Mouse (Mus musculus) layer of hippocampus, adult 9-10 months (tissue): ENCODE results near the gene C2cd4c.
A peak's percentile ranks its signal among the peaks of the same experiment; 100 is the strongest.

Experiments
- DNase-seq: peaks from one replicate; pipeline ENCODE4 v3.0.0; 2022; ENCODE audit warnings: low spot score

C2cd4c gene

DNA sequence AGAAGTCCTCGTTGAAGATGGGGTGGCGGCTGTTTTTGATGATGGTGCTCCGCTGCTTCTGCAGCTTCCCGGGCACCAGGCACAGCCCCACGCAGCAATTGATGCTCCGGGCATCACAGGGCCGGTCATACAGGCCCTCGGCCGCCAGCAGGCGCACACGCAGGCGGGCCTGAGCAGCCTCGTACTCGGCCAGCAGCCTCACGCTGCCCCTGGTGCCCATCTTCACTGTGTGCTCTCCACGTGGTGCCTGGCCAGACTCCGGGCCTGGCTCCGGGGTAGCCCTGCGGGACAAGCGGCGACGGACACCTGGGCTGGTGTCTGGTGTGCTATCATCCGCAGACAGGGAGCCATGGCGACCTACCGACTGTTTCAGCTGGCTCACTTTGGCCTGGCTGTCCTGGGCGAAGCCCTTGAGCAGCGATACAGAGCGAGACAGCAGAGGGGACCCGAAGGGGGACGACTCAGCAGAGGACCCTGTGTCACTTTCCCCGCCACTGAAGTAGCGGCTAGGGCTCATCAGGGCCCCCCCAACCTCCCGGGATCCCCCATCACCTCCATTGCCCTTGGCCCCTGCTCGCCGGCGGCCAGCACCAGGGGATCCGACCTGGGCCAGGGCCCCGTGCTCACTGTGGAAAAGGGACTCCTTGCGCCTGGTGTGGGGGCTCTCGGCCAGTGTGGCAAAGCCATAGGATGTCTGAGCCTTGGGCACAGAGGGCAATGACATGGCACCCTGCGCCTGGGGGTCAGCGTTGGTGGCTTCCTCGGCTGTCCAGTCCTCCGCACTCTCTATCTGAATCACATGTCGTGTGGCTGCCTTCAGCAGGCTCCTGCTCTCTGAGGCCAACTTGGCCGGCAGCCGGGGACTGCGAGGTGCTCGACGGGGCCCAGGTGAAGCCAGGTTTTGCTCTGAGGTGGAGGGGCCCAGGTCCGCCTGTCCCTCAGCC, 1.4 kb downstream of the C2cd4c start:
- no peak for DNase-seq

DNA sequence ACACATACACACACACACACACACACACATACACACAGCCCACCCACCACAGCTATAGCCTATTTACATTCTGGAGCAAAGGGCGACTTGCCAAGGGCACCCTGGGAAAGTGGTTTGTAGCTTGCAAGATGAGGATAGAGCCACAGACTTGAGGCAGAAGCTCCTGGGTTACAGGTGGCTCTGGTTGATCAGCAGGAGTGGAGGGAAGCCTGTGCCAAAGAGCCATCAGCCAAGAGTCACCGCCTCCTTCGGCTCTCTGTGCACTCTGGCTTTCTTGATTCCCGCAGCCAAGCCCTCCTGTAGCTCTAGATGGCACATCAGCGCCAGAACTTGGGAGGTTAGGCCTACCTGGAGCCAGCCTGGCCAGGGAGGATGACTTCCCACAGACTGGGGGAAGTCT, 2.5 kb downstream of the C2cd4c start:
- no peak for DNase-seq

DNA sequence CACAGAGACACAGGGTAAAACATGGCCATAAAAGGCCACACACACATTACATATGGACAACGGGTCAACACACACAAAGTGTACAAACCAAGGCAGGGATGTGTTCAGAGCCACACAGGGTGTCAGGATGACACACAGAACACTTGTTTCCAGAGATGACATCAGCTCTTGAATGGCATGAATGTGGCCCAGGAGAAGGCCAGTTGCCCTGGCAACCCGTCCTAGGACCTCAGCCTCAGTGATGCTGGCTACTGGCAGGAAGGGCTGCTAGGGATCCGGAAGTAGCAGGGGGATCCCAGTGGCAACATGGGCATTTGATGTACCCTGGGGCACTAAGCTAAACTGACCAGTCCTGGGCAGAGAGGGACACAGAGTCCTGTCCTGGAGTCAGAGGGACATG, 4.5 kb downstream of the C2cd4c start:
- DNase-seq: no peak

DNA sequence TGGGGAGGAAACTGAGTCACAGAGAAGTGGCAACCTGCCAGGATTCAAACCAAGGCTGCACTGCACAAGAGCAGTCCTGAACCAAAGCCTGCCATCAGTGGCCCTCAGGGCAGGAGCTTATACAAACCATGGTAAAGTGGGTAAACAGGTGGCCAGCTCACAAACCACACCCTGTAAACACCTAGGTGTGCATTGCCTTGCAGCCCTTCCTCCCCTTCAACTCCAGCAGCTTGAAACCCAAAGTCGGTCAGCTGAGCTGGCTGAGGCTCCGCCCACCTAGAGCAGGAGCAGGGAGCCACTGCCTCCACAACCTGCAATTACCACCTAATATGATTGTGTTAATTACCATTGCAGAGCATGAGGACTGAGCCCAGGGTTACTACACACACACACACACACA, 5.9 kb downstream of the C2cd4c start:
- DNase-seq: no peak

- DNase-seq: no peak
Measured at GRCm38 (mm10) chr10:79606537-79606936, 7.3 kb downstream of the C2cd4c start.

DNA sequence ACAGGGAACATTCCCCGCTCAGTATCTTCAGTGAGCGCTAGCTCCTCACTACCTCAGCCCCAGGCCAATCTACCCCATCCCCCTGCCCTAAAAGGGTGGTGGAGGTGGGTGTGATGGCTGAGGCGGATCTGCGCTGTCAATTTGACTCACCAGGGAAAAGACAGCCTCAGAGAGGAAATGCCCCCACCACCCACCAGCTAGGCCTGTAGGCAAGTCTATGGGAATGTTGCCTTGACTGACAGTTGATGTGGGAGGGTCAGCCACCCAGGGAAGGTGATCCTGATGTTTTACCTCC, 15.9 kb downstream of the C2cd4c start:
- no peak for DNase-seq

DNA sequence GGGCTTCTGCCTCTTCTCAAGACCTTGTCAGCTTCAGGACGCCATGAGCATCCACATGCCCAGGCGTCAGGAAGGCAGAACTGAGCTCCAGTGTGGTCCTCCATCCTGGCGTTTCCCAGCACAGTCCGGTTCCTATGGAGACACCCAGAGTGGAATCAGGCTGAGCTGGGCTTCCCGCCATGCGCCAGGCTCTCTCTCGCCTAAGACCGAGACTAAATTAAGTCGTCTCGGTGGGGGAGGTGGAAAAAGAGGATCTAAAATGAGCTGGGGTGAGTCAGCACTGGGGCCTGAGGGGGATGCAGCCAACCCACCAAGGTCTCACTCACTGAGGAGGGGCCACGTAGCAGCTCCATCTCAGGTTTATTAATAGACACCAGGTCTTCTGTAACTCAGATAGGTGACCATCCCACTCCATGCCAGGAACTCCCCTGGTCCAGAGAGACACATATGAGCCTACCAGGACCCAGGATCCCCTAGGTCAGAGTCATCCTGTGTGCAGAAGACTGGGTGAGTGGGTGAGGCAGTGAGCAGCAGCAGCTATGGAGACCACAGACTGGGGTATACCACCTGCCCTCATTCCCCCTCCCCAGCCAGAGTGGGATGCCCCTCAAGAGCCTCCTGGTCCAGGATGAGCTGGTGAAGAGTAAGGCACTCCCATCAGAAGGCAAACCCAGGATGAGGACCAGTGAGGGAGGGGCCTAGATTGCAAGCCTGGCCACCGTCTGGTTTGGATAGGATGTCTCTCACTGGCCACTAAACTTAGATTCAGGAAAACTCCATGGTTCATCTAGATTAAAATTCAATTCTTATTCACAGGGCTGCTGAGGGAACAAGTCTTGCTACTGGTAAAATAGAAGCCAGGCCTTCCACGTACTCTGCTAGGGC, 16.5 kb downstream of the C2cd4c start:
- no peak for DNase-seq

- DNase-seq: no peak
Measured at GRCm38 (mm10) chr10:79595590-79595929, 18.3 kb downstream of the C2cd4c start.

- DNase-seq: no peak
Measured at GRCm38 (mm10) chr10:79594872-79595589, 18.8 kb downstream of the C2cd4c start.

DNA sequence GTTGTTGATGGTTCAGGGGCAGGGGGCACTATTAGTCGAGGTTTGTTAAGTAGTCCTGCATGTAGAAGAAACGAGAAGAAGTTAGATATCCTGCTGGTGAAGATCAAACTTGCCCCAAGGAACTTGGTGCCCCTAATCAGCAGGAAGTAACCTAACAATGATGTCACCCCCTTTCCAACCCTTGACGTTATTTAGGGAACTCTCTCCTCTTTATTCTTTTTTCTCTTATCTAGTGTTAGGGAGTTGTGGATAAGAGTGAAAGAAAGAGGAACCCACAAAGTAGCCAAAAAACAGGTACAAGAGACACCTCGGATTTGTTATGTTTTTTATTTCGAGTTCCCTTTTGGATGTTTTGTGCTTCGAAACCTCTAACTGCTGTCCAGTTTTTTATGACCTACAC, 19.7 kb downstream of the C2cd4c start:
- DNase-seq: no peak

GRCm38 (mm10) chr10:79590702-79591101, 23.1 kb downstream of the C2cd4c start:
- DNase-seq: no peak

DNA sequence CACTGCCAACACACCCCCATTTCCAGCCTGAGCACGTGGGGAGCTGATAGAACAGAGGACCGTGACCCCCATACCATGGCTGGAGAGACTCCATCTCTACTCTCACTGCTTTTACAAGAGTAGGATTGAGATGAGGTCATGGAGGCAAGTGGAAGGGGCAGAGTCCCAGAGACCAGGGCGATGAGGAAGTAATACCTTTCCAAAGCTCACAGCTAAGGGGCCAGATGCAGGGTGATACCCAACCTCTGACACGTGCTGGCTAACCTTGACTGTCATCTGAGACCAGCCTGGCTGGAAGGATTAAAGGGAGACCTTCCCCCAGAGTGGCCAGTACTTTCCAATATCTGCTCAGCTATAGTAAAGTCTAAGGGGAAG, 26.1 kb downstream of the C2cd4c start:
- DNase-seq: no peak

DNA sequence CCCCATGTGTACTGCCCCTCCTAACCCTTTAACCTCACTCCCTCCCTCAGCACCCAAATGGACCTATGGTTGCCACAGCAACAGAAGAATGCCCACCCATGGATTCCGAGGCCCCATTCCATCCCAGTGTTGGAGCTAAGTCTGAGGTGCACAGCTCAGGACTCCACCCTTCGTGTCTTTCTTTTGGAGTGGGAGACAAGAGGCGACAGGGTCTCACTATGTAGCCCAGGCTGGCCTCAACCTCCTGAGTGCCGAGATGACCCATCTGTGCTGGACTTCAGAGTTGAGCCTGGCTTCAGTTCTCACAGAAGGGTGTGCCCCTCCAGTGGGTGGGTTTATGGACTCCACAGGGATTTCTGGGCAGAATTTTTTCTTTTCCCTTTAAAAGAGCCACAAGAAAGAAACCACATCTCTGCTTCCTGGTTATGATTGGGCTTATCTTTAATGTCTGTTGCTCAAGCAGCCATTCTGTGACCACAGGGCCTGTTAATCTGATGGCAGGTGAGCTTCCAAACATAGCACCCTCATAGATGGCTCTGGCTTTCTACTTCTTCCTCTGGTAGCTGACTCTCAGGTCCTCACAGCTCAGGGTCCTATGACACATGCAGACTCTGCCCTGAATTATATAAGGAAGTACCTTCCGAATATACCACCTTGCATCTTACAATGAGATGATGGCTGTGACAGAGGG, 26.6 kb downstream of the C2cd4c start, which contains the start of gene Theg:
Gene Theg (minus strand): TSS at position 271 of the 691 bp plus-strand sequence.
- DNase-seq: no peak

GRCm38 (mm10) chr10:79586243-79586642, 27.6 kb downstream of the C2cd4c start:
- DNase-seq: no peak

DNA sequence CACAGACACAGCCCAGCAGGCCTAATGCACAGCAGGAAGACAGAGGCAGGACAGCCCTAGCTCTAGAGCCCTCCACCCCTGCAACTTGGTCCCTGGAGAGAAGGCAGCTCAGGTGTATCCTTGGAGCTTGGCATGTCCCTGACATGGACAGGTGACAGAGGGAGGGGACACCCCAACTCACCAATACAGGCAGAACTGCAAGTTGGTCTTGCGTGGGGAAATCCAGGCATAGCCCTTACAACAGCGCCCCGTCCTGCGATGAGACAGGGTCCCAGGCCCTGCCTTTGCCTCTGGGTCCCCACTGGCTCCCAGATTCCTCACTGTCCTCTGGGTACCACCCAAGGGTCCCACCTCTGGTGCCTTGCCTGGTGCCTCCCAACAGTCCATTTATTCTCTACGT, 28.1 kb downstream of the C2cd4c start:
- no peak for DNase-seq

DNA sequence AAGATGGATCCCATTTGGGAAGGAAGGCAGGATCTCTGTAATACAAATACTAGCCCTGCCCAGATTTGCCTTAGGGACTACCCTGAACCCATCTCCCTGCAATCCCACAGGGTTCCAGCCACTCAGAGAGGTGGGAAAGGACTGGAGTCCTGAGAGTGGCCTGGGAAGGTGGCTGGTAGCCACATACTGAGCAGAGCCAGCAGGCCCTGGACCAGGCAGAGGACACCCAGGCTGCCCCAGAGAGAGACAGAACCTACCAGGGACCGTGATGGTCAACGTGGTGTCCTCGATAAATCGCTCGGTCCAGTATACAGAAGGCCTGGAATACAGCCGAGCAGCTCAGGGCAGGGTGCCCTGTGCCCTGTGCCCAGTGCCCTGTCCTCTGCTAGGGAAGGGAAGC, 28.7 kb downstream of the C2cd4c start:
- DNase-seq: no peak

GRCm38 (mm10) chr10:79584426-79584825, 29.4 kb downstream of the C2cd4c start:
- DNase-seq: no peak

DNA sequence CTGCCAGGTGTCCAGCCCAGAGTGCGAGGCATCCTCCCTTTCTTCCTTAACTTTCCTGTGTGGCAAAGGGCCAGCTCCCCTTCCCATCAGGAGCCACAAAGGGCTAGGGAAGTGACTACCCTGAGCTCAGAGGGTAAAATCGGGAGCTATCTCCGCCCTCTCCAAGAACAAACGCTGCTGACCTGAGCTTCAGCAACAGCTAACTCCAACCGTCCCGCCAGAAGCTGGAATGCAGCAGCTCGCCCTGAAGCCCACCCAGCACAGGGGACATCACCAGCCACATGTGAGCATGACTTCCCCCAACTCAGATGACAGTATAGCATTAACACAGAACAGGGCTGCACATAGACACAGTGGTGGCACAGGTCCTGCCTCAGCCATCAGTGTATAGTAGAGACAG, 29.8 kb downstream of the C2cd4c start:
- no peak for DNase-seq

DNA sequence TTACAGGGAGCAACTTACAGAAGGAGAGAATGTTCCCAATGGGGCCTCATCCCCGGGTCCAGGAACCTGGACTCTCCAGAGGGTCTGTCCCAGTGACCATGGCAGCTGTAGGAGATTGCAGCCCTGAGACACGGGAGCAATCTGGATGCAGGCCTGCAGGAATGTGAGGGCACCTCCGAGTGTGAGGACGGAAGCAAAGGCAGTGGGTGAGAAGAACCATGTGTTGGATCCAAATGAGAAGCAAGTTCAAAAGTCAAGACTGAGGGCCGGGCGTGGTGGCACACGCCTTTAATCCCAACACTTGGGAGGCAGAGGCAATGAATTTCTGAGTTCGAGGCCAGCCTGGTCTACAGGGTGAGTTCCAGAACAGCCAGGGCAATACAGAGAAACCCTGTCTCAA, 32.3 kb downstream of the C2cd4c start:
- no peak for DNase-seq

- peak; percentile 16 for DNase-seq
Measured at GRCm38 (mm10) chr10:79580811-79581210, 33.0 kb downstream of the C2cd4c start.

- no peak for DNase-seq
Measured at GRCm38 (mm10) chr10:79580356-79580755, 33.5 kb downstream of the C2cd4c start.

GRCm38 (mm10) chr10:79579781-79580180, 34.0 kb downstream of the C2cd4c start:
- DNase-seq: no peak
